Mouse (Mus musculus): ENCODE results near the gene Farp1.

DNA sequence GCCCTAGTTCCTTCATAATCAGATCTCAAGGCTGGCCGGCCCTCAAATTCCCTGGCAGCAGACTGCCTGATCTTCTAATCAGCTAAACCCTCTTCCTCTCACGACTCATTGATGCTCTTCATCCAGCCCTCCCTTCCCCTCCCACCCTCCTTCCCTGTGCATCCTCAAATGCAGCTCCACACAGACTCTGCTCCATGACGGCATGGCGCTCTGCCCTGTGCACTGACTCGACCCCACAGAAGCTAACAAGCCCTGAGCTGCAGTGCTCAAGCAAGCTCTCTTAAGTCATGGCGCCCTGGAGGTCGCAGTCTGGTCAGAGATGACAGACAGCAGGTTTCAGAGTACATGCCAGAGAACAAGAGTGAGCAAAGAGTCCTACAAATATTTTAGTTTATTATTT, 269.5 kb downstream of the Farp1 start:
- no peak for TF ChIP-seq CTCF (IDR thresholded peaks at IDR 0.05; ENCODE audit: borderline replicate concordance, insufficient read depth, low read depth, low read length)
- no peak for TF ChIP-seq POLR2A (IDR thresholded peaks at IDR 0.05; ENCODE audit: borderline replicate concordance, insufficient read depth, low read length)
